Mouse (Mus musculus) myocyte (in vitro differentiated cells): ENCODE measurements around the gene Gucy2e. TPM values are rescaled to one million over a fixed set of nuclear protein-coding genes. Genes with fewer than 3 reads are reported as not detected.
A peak's percentile ranks its signal among the peaks of the same experiment; 100 is the strongest.

Experiments used
- H3K27me3 ChIP-seq: one replicate; pipeline ENCODE4 v1.6.1; 2011; ENCODE audit not compliant: control insufficient read depth, insufficient read depth, insufficient read length
- H3K36me3 ChIP-seq: one replicate; pipeline ENCODE4 v1.6.1; 2011; ENCODE audit not compliant: control insufficient read depth, insufficient read depth
- H3K4me2 ChIP-seq: one replicate; pipeline ENCODE4 v1.6.1; 2011; ENCODE audit warnings: low read depth, control low read depth
- H3K4me3 ChIP-seq: one replicate; pipeline ENCODE4 v1.5.1; 2011; ENCODE audit warnings: mild to moderate bottlenecking, control low read depth, moderate library complexity
- H3K79me2 ChIP-seq: one replicate; pipeline ENCODE4 v1.6.1; 2011; ENCODE audit not compliant: control insufficient read depth, insufficient read depth
- H3ac ChIP-seq: one replicate; pipeline ENCODE4 v1.6.1; 2011; ENCODE audit not compliant: control insufficient read depth, insufficient read length
- CEBPB ChIP-seq: IDR thresholded peaks from 2 replicates; pipeline ENCODE4 v1.6.1; 2011; ENCODE audit warnings: mild to moderate bottlenecking, moderate library complexity; ENCODE audit not compliant: poor library complexity, insufficient read depth, severe bottlenecking
- E2F4 ChIP-seq: IDR thresholded peaks from one replicate; pipeline ENCODE4 v1.6.1; 2011; ENCODE audit warnings: mild to moderate bottlenecking, control low read depth, moderate library complexity; ENCODE audit not compliant: insufficient read depth
- MAX ChIP-seq: IDR thresholded peaks from one replicate; pipeline ENCODE4 v1.6.1; 2011; ENCODE audit warnings: low read depth, mild to moderate bottlenecking, control low read depth
- MYOD1 ChIP-seq, 3 experiments: IDR thresholded peaks; one replicate each; pipeline ENCODE4 v1.6.1; 2011; ENCODE audit warnings: control low read depth in 2 of 3, low read depth in 2 of 3, mild to moderate bottlenecking in 2 of 3, moderate library complexity in 1 of 3; ENCODE audit not compliant: insufficient read length in 2 of 3, control insufficient read depth in 1 of 3
- MYOG ChIP-seq, 3 experiments: IDR thresholded peaks; one replicate each; pipeline ENCODE4 v1.6.1; 2011; ENCODE audit warnings: control low read depth in 2 of 3, low read depth in 2 of 3, mild to moderate bottlenecking in 2 of 3; ENCODE audit not compliant: insufficient read length in 2 of 3, control insufficient read depth in 1 of 3, insufficient read depth in 1 of 3
- POLR2A ChIP-seq: IDR thresholded peaks from one replicate; pipeline ENCODE4 v1.6.1; 2011; ENCODE audit warnings: low read depth, mild to moderate bottlenecking, control low read depth, moderate library complexity; ENCODE audit not compliant: insufficient read length
- POLR2AphosphoS2 ChIP-seq: IDR thresholded peaks from one replicate; pipeline ENCODE4 v1.6.1; 2011; ENCODE audit warnings: low read depth, control low read depth; ENCODE audit not compliant: insufficient read length
- REST ChIP-seq: IDR thresholded peaks from one replicate; pipeline ENCODE4 v1.6.1; 2011; ENCODE audit warnings: mild to moderate bottlenecking, control low read depth, moderate library complexity; ENCODE audit not compliant: insufficient read depth, insufficient read length
- SRF ChIP-seq: IDR thresholded peaks from one replicate; pipeline ENCODE4 v1.6.1; 2011; ENCODE audit warnings: low read depth; ENCODE audit not compliant: control insufficient read depth, insufficient read length
- TCF12 ChIP-seq: IDR thresholded peaks from one replicate; pipeline ENCODE4 v1.6.1; 2011; ENCODE audit warnings: mild to moderate bottlenecking, control low read depth; ENCODE audit not compliant: poor library complexity, insufficient read depth, severe bottlenecking
- TCF3 ChIP-seq: IDR thresholded peaks from one replicate; pipeline ENCODE4 v1.6.1; 2011; ENCODE audit warnings: low read depth, control low read depth; ENCODE audit not compliant: insufficient read length
- USF1 ChIP-seq: IDR thresholded peaks from one replicate; pipeline ENCODE4 v1.6.1; 2011; ENCODE audit warnings: low read depth, mild to moderate bottlenecking, control low read depth, moderate library complexity
- polyA plus RNA-seq: library from polyadenylated mRNA; unstranded; fragments of >200 nt; fragmentation: generic; extraction: Trizol; gene quantifications from one replicate; pipeline ENCODE4 v1.2.1, GENCODE M21; 2012; ENCODE audit warnings: missing spikeins

Gene Gucy2e
- polyA plus RNA-seq, 1 experiment: not detected

DNA sequence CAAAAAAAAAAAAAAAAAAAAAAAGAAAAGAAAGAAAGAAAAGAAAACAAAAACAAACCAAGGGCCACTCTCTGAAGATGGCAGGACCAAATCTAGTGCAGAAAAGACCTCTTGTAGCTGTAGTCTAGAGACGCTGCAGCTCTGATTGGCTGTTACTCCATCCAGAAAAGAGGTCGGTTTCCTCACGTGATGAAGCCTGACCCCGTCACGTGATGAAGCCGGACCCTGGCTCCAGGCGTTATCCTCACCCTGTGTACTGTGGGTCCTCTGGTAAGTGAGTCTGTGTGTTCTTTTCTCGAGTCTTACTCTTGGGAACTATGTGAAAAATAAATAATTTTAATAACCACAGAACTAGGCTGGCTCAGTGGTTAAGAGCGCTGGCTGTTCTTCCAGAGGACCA lies 28.6 kb upstream of the Gucy2e start:
- no peaks in the 10 kb centered on the region for H3K27me3 ChIP-seq
- no peaks in the 10 kb centered on the region for H3K79me2 ChIP-seq
- no peaks in the 10 kb centered on the region for H3K36me3 ChIP-seq
- H3K4me2 ChIP-seq: no peak overlapping the region
- no peak overlapping the region for H3ac ChIP-seq
- H3K4me3 ChIP-seq: no peak overlapping the region
- TF ChIP-seq MAX (no peak), USF1 (no peak), CEBPB (no peak), E2F4 (no peak), MYOG (IDR thresholded peaks at IDR 0.05; ENCODE audit: control insufficient read depth in 1 of 3, insufficient read depth in 1 of 3, insufficient read length in 2 of 3, low read depth in 2 of 3) (no peak), TCF3 (no peak), MYOD1 (IDR thresholded peaks at IDR 0.05; ENCODE audit: control insufficient read depth in 1 of 3, insufficient read length in 2 of 3, low read depth in 2 of 3) (no peak), SRF (no peak), REST (no peak), POLR2A (no peak), TCF12 (no peak), POLR2AphosphoS2 (no peak)

DNA sequence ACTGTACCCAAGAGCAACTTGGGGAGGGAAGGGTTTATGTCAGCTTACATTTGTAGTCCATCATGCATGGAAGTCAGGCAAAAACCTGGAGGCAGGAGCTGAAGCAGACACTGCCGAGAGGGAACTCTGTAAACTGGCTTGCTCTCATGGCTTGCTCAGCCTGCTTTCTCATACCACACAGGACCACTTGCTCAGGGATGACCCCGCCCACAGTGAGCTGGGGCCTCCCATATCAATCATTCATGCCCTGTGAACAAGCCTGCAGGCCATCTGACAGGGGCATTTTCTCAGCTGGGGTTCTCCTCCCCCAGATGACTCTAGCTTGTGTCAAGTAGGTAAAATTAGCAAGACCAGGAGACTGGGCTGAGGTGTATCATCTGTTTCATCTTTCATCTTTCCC lies 27.4 kb upstream of the Gucy2e start:
- no peaks in the 10 kb centered on the region for H3K36me3 ChIP-seq
- H3K27me3 ChIP-seq: no peaks in the 10 kb centered on the region
- H3K4me2 ChIP-seq: no peak overlapping the region
- no peak overlapping the region for H3K4me3 ChIP-seq
- no peak overlapping the region for H3ac ChIP-seq
- no peaks in the 10 kb centered on the region for H3K79me2 ChIP-seq
- TF ChIP-seq MAX: no peak

DNA sequence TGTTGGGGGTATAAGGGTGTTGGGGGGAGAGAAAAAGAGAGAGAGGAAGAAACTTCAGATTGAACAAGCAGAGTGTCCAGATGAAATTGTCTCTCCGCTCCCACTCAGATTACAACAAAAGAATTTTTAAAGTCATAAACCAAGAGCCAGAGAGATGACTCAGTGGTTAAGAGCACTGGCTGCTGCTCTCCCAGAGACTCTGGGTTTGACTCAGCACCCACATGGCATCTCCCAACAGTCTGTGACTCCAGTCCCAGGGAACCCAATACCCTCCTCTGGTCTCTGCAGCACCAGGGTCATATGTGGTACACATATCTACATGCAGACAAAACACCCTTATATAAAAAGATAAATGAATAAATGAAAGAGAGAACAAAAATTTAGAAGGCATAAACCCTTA lies 23.3 kb upstream of the Gucy2e start:
- Histone ChIP-seq H3K36me3 (no peaks in the 10 kb centered on the region), H3K4me2 (peak overlapping the region; percentile 60), H3K79me2 (no peaks in the 10 kb centered on the region), H3K27me3 (no peaks in the 10 kb centered on the region), H3K4me3 (no peak overlapping the region), H3ac (no peak overlapping the region)
- TF ChIP-seq POLR2AphosphoS2 (no peak), TCF12 (no peak), SRF (no peak)

DNA sequence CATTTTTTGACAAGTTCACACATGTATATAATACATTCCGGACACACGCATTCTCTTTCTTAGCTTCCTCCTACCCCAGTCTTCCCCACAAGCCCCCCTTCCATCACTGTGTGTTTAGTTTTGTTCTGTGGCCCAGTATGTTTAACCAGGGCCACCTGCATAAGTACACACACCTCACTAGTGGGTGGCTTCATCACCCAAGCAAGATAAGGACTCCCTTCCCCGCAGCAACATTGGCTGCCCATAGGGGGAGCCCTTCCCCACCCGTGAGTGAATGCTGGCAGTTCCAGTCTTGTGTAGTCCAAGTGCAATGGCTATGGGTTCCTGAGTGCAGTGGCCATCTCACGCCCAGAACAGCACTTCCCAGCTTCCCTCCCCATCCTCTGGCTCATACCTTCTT lies 21.5 kb upstream of the Gucy2e start:
- no peaks in the 10 kb centered on the region for H3K79me2 ChIP-seq
- H3ac ChIP-seq: no peak overlapping the region
- H3K36me3 ChIP-seq: no peaks in the 10 kb centered on the region
- H3K27me3 ChIP-seq: no peaks in the 10 kb centered on the region
- TF ChIP-seq SRF (peak; percentile 29), MYOD1 (IDR thresholded peaks at IDR 0.05; ENCODE audit: control insufficient read depth in 1 of 3, insufficient read length in 2 of 3, low read depth in 2 of 3) (no peak)
- H3K4me3 ChIP-seq: no peak overlapping the region
- peak overlapping the region; percentile 74 for H3K4me2 ChIP-seq

DNA sequence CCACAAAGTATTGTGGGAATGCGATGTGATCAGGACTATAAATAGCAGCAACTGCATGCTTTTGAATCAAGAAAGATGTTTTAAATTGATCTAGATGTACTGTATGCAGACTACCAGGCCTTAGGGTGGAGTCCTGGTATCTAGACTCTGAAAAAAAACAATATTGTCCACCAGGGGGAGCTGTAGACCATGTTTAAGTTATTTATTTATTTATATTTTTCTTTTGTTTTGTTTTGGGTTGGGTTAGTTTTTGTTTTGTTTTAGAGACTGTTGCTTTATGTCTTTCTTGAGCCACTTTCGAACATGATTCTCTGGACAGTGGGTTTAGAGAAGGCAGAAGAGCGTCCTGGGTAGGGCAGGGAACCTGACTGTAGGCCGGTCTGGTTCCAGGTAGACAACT lies 21.0 kb upstream of the Gucy2e start:
- Histone ChIP-seq H3ac (no peak overlapping the region), H3K27me3 (no peaks in the 10 kb centered on the region), H3K4me3 (no peak overlapping the region), H3K4me2 (peak overlapping the region; percentile 74), H3K79me2 (no peaks in the 10 kb centered on the region), H3K36me3 (no peaks in the 10 kb centered on the region)
- TF ChIP-seq CEBPB (no peak), TCF3 (no peak), POLR2A (no peak), E2F4 (no peak), REST (no peak), POLR2AphosphoS2 (no peak)

DNA sequence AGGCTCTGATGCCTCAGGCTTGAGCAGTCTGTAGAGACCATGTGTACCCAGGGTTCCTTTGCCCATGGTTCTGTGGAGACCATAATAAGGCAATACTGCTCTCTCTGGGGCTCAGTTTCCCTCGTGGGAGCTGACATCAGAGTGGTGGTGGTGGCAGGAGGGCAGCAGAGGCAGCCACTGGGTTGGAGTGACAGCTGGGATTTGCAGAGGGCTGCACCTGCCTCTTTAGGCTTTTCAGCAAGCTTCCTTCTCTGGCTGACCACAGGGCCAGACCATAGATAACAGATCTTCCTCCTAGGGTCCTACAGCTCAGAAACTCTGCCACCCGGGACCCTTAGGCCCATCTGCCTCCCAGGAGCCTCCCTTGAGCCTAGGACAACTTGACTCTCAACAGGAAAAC lies 20.2 kb upstream of the Gucy2e start:
- TF ChIP-seq SRF: no peak
- peak in 1 of 3 experiments; percentile 69 for TF ChIP-seq MYOG (IDR thresholded peaks at IDR 0.05; ENCODE audit: control insufficient read depth in 1 of 3, insufficient read depth in 1 of 3, insufficient read length in 2 of 3, low read depth in 2 of 3)
- no peak for TF ChIP-seq TCF3
- TF ChIP-seq REST: no peak
- no peak for TF ChIP-seq USF1
- TF ChIP-seq TCF12: no peak
- TF ChIP-seq POLR2A: no peak
- TF ChIP-seq POLR2AphosphoS2: no peak
- no peak for TF ChIP-seq E2F4
- no peak for TF ChIP-seq MAX
- no peak for TF ChIP-seq CEBPB
- peak in 2 of 3 experiments; percentile 59 to 63 for TF ChIP-seq MYOD1 (IDR thresholded peaks at IDR 0.05; ENCODE audit: control insufficient read depth in 1 of 3, insufficient read length in 2 of 3, low read depth in 2 of 3)
- Histone ChIP-seq H3K27me3 (no peaks in the 10 kb centered on the region), H3ac (no peak overlapping the region), H3K4me2 (no peak overlapping the region), H3K4me3 (no peak overlapping the region), H3K36me3 (no peaks in the 10 kb centered on the region), H3K79me2 (no peaks in the 10 kb centered on the region)
